In the genomic region with DNA sequence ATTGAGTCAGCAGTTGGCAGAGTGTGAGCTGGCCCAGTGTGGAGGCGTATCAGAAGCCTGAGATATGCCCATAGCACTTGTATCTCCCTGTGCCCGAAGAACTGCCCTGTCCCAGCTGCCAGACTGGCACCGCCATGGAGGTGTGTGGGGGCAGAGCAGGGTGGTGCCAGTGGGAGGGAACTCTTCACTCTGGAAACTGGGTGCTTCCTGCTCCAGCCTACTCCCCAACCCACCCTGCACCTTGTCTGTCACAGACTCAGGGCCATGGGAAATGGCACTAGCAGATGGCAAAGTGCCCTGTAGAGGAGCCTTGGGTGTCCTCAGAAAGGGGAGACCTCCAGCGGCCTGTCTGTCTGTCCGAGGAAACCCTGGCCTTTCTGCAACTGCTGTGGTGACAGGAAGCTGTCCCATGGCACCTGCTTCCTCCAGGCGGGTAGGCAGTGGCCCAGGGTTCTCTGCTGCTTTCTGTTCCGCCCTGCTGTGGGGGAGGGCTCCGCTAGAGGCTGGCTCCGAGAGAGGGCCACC, we compare ENCODE assay signal across 9 mouse cellular contexts. TPM values are rescaled to one million over a fixed set of nuclear protein-coding genes. Genes with fewer than 3 reads are reported as not detected.
DNase-seq lines count a peak whose midpoint lies in the region; ATAC-seq and TF ChIP-seq lines count a peak whose summit lies in the region.
"Had no signal": no experiment of that assay in that cellular context is flagged by ENCODE, and none has a peak within 500 bp of the region (broad histone marks: within the 10 kb centered on the region; RNA-seq: fewer than 3 reads in every experiment).

No protein-coding gene starts in this region.

- peaks cover 66% of the 10 kb centered on the region for H3K4me1 ChIP-seq in E14TG2a.4 (replicated peaks; ENCODE audit: low read depth, low read length)
- H3K4me1 ChIP-seq in heart, embryonic 16.5 days (ENCODE audit: control insufficient read depth, insufficient read depth, low read length): peaks cover 67% of the 10 kb centered on the region
- peaks cover 27% of the 10 kb centered on the region for H3K4me1 ChIP-seq in lung, embryonic 16.5 days (replicated peaks; ENCODE audit: control insufficient read depth, insufficient read depth, low read length)
- H3K4me1 ChIP-seq in stomach, embryonic 16.5 days (ENCODE audit: control insufficient read depth, insufficient read depth, low read length): peaks cover 14% of the 10 kb centered on the region

- 24% methylated on average over 9 of the region's 9 CpGs for WGBS in heart, embryonic 16.5 days
- 55% methylated on average over 9 of the region's 9 CpGs for WGBS in lung, embryonic 16.5 days
- WGBS in stomach, embryonic 16.5 days: 61% methylated on average over 9 of the region's 9 CpGs

- peak overlapping the region; percentile 74 for H3K4me2 ChIP-seq in heart, embryonic 16.5 days (ENCODE audit: low read depth, low read length)
- H3K4me2 ChIP-seq in lung, embryonic 16.5 days (ENCODE audit: low read depth, low read length): peak overlapping the region; percentile 17
- no peak overlapping the region for H3K4me2 ChIP-seq in stomach, embryonic 16.5 days (ENCODE audit: low read depth, low read length)
- H3K4me2 ChIP-seq: embryonic facial prominence, embryonic 12.5 days had no signal

- H3K27ac ChIP-seq in heart, embryonic 16.5 days (ENCODE audit: low read length): peak overlapping the region; percentile 98
- H3K27ac ChIP-seq in lung, embryonic 16.5 days (ENCODE audit: low read length): peak overlapping the region; percentile 75
- H3K27ac ChIP-seq in stomach, embryonic 16.5 days (ENCODE audit: low read length): peak overlapping the region; percentile 60

- no peaks in the 10 kb centered on the region for H3K9me3 ChIP-seq in E14TG2a.4 (ENCODE audit: low read length)
- H3K9me3 ChIP-seq in heart, embryonic 16.5 days (replicated peaks; ENCODE audit: control insufficient read depth, low read length): no peaks in the 10 kb centered on the region
- no peaks in the 10 kb centered on the region for H3K9me3 ChIP-seq in lung, embryonic 16.5 days (ENCODE audit: control insufficient read depth, low read length)
- no peaks in the 10 kb centered on the region for H3K9me3 ChIP-seq in stomach, embryonic 16.5 days (replicated peaks; ENCODE audit: control insufficient read depth, low read length)
- H3K9me3 ChIP-seq: embryonic facial prominence, embryonic 12.5 days had no signal

- H3K9ac ChIP-seq in heart, embryonic 16.5 days (ENCODE audit: low read length): peak overlapping the region; percentile 88
- H3K9ac ChIP-seq in lung, embryonic 16.5 days (ENCODE audit: low read length): no peak overlapping the region; the same call in none of the 2 replicates
- no peak overlapping the region; the same call in 1 of the 2 replicates for H3K9ac ChIP-seq in stomach, embryonic 16.5 days (ENCODE audit: low read length)
- H3K9ac ChIP-seq: embryonic facial prominence, embryonic 12.5 days had no signal

- H3K27me3 ChIP-seq in E14TG2a.4 (ENCODE audit: insufficient read depth, low read length): no peaks in the 10 kb centered on the region
- H3K27me3 ChIP-seq in heart, embryonic 16.5 days (ENCODE audit: control insufficient read depth, insufficient read depth, low read length): no peaks in the 10 kb centered on the region
- no peaks in the 10 kb centered on the region for H3K27me3 ChIP-seq in lung, embryonic 16.5 days (ENCODE audit: control insufficient read depth, insufficient read depth, low read depth, low read length)
- no peaks in the 10 kb centered on the region for H3K27me3 ChIP-seq in stomach, embryonic 16.5 days (ENCODE audit: control insufficient read depth, insufficient read depth, low read length)
- H3K27me3 ChIP-seq: embryonic facial prominence, embryonic 12.5 days had no signal

- peak; percentile 1; the same call in 1 of the 2 replicates for ATAC-seq in heart, embryonic 16.5 days (replicated peaks; ENCODE audit: extremely low read depth, insufficient read depth, low FRiP score)
- ATAC-seq in lung, embryonic 16.5 days (ENCODE audit: low read depth): 0 out of 2 replicates have a peak, but pooled peaks have one; percentile 14
- ATAC-seq in stomach, embryonic 16.5 days (ENCODE audit: insufficient read depth, low FRiP score): no peak

- no peak for TF ChIP-seq CTCF in E14TG2a.4 (conservative IDR thresholded peaks at IDR 0.05; ENCODE audit: low read length)

- H3K4me3 ChIP-seq in E14TG2a.4 (replicated peaks; ENCODE audit: low read length): peak overlapping the region; percentile 43
- peak overlapping the region; percentile 62 for H3K4me3 ChIP-seq in heart, embryonic 16.5 days (ENCODE audit: low read length)
- H3K4me3 ChIP-seq in lung, embryonic 16.5 days (ENCODE audit: low read length): no peak overlapping the region
- H3K4me3 ChIP-seq in stomach, embryonic 16.5 days (replicated peaks; ENCODE audit: low read length): no peak overlapping the region
- H3K4me3 ChIP-seq: embryonic facial prominence, embryonic 12.5 days had no signal

- peak; percentile 56 for DNase-seq in adrenal gland, adult 2 months
- no peak for DNase-seq in adrenal gland, postnatal 25 days
- no peak for DNase-seq in layer of hippocampus, adult 8-10 months (ENCODE audit: low spot score in 2 of 2)
- DNase-seq in urinary bladder, postnatal 10 days (ENCODE audit: low spot score): no peak

- no peaks in the 10 kb centered on the region for H3K36me3 ChIP-seq in E14TG2a.4 (ENCODE audit: insufficient read depth, low read length)
- no peaks in the 10 kb centered on the region for H3K36me3 ChIP-seq in heart, embryonic 16.5 days (ENCODE audit: control insufficient read depth, insufficient read depth)
- no peaks in the 10 kb centered on the region for H3K36me3 ChIP-seq in lung, embryonic 16.5 days (ENCODE audit: control insufficient read depth, insufficient read depth, low read length)
- H3K36me3 ChIP-seq in stomach, embryonic 16.5 days (ENCODE audit: control insufficient read depth, insufficient read depth, low read length): no peaks in the 10 kb centered on the region
- H3K36me3 ChIP-seq: embryonic facial prominence, embryonic 12.5 days had no signal

RNA-seq across cellular contexts. Expression of a gene that starts 14.9 kb away (rescaled TPM):
- not detected for total RNA-seq in adrenal gland, adult 2 months (2021)
- polyA plus RNA-seq in adrenal gland, adult 2 months (2012; rRNA removed): not detected in 2 replicates
- not detected in 2 replicates for total RNA-seq in adrenal gland, postnatal 25 days (2021)
- 1.2 and 1.3 TPM in 2 replicates for polyA plus RNA-seq in heart, embryonic 16.5 days (2015; fragmentation: Nextera tagmentation; extraction: Ambion mirVana)
- 1.8 and 2.5 TPM in 2 replicates for polyA plus RNA-seq in lung, embryonic 16.5 days (2015; fragmentation: Nextera tagmentation; extraction: Ambion mirVana)
- polyA plus RNA-seq in stomach, embryonic 16.5 days (2015; fragmentation: Nextera tagmentation; extraction: Ambion mirVana): 1.2 and 1.4 TPM in 2 replicates
- not detected for total RNA-seq in layer of hippocampus, adult 8-10 months (2022)

RNA-seq across cellular contexts. Expression of a gene that starts 39.4 kb away (rescaled TPM):
- total RNA-seq in adrenal gland, adult 2 months (2021): 10 to 100 TPM; 50.4 to 75.6 TPM
- 66.5 and 70.4 TPM in 2 replicates for polyA plus RNA-seq in adrenal gland, adult 2 months (2012; rRNA removed)
- total RNA-seq in adrenal gland, postnatal 25 days (2021): 60.7 and 84.2 TPM in 2 replicates
- polyA plus RNA-seq in heart, embryonic 16.5 days (2015; fragmentation: Nextera tagmentation; extraction: Ambion mirVana): 104 and 122 TPM in 2 replicates
- 39.0 and 42.1 TPM in 2 replicates for polyA plus RNA-seq in lung, embryonic 16.5 days (2015; fragmentation: Nextera tagmentation; extraction: Ambion mirVana)
- polyA plus RNA-seq in stomach, embryonic 16.5 days (2015; fragmentation: Nextera tagmentation; extraction: Ambion mirVana): 44.9 and 46.0 TPM in 2 replicates
- 100 to 1,000 TPM; 136 to 156 (median 149) TPM for total RNA-seq in layer of hippocampus, adult 8-10 months (2022)

Comparison
In these comparisons a context has a peak if more than half of its experiments do, and no peak if none do; other contexts are left out.
1. H3K4me3 ChIP-seq: peak in E14TG2a.4 (single experiment) and heart, embryonic 16.5 days (single experiment); none in lung, embryonic 16.5 days (single experiment) and stomach, embryonic 16.5 days (single experiment).
2. Peak in every context shown above with its lines, with median percentiles within 50 percentile points of each other: H3K27ac ChIP-seq.